Mouse (Mus musculus) CD4-positive helper T cell, adult 2 months (primary cell): ENCODE results near the gene Tmem95.
"Not testable (repeated sequence)": the region's sequence is repeated elsewhere in the genome, so short reads cannot be mapped to it uniquely, and the experiment has no call there.

Experiments used
- DNase-seq: peaks from one replicate; pipeline ENCODE4 v3.0.0-alpha.2; 2012; ENCODE audit warnings: low read depth, missing footprints, low spot score

Gene Tmem95

DNA sequence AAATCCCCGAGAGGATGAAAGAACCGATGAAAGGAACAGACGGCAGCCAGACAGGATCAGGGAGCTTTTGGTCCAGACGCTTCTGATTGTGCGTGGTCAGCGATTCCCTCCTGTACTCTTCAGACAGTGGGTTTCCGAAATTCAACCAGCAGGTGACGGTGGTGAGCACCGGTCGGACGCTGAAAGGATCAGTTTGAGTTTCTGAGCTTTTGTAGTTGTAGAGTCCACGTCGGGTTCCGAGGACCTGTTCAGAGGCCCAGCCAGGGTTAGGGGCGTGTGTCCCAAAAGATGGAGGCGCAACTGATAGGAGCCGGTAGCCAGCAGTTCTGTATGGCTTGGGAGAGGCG, 2.7 kb upstream of the Tmem95 start:
- peak; percentile 79 for DNase-seq

GRCm38 (mm10) chr11:69879711-69880110, 1.9 kb upstream of the Tmem95 start:
- no peak for DNase-seq

DNA sequence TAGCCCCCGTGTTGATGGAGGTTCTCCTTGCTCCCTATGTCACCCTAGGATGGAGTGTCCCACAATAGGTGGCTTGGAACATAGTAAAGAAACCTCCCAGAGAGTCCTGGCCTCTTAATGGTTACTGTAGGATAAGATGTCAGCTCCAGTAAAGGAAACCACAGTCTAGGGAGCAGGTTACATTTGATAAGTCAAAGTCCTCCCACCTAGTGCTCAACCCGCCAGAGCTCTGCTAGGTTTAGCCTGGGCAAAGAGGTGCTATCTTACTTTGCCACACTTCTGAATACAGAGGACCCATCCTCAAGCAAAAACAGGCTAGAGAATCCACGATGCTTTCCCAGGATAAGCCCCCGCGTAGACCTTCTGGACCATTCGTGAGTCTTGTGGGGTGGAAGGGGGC, 1.1 kb upstream of the Tmem95 start:
- DNase-seq = no peak

DNA sequence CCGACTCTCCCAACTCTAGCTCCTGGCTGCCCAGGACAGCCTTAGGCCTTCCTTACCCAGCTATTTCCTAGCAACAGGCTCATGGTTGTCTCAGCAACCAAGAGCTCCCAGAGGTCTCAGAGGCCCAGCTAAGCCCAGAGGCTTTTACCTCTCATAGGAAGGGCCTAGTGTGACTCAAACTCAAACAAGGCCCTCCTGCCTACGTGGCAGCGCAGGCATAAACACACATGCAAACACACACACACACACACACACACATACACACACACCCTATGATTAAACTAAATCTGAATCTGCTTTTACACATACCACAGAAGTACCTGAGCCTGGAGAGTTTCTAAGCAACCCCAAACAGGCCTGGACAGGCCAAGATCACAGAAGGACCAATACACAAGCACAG, 581 bp upstream of the Tmem95 start:
- no peak for DNase-seq

- peak; percentile 88 for DNase-seq
Observed at GRCm38 (mm10) chr11:69876867-69877266, 951 bp downstream of the Tmem95 start.

DNA sequence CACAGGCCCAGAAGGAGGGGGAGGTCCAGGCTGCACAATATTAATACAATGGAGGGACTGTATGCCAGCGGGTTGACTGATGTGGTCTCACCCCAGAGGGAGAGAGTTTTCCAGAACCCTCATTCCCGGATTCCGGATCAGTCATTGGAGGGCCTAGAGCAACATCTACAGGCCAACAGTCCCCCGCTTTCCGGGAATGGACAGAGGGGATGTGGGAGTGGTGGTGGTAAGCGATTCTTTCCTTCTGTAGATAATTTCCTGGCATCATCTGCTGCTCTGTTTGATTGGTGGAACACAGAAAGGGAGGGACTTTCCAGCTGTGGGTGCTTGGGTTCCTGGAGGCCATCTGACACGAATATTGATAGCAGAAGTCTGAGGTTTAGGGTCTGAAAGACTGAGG, 1.6 kb downstream of the Tmem95 start:
- peak; percentile 65 for DNase-seq

DNA sequence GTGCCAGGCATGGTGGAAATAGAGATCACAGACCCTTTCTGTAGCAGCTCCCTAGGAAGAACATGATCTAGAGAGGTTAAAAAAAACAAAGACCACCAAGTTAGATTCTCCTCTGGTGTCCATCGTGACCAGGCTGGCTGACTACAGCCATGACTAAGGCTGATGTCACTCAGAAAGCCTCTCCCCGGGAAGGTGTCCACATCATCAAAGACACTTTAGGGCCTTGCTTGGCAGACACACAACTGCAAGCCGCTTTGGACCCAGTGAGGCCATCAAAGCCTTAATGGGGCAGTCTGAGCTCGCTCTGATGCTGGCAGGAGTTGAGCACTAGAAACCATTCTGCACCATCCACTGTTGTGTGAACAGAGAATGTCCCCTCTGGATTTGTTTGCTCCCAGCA, 5.4 kb downstream of the Tmem95 start:
- DNase-seq = no peak

DNA sequence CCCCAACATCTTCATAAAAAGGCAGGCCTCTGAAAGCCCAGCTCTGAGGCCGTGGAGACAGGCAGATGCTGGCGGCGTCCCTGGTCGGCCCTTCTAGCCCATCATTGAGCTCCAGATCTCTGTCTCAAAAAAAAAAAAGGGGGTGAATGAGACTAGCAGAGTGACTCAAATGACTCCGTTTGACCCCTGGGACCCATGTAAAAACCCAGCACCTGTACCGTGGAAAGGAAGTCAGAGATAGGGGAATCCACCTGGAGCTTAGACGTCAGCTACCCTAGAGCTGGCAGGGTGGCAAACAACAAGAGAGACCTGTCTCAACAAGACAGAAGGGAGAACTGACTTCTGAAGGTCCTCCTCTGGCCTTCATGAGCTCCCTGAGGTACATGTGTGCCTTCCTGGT, 6.0 kb downstream of the Tmem95 start:
- no peak for DNase-seq

- no peak for DNase-seq
Observed at GRCm38 (mm10) chr11:69870289-69871069, 7.3 kb downstream of the Tmem95 start.

DNA sequence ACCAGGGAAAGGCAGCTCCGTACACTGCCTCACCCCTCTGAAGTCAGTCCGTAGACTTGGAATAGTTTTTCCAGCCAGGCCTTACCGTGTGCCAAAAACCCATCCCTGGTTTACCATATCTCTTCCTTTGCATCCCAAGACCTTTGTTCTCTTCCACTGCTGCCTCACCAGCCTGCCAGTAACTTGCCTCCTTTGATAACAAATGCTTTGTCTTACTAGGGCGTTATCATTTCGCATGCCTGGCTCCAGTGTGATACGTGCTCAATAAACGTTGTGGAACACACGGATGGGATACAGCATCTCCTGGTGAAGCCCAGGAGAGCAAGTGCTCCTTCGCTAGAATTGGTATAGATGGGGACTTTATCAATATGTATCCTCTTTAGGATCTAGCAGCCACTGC, 10.5 kb downstream of the Tmem95 start:
- DNase-seq = no peak

- DNase-seq = no peak
Observed at GRCm38 (mm10) chr11:69865561-69865960, 12.3 kb downstream of the Tmem95 start.

- DNase-seq = no peak
Observed at GRCm38 (mm10) chr11:69864138-69864860, 13.5 kb downstream of the Tmem95 start.

GRCm38 (mm10) chr11:69863729-69864128, 14.1 kb downstream of the Tmem95 start:
- not testable (repeated sequence) for DNase-seq

GRCm38 (mm10) chr11:69858113-69858998, 19.5 kb downstream of the Tmem95 start, which contains the start of gene Tnk1:
Gene Tnk1 (minus strand): TSS chr11:69858730.
- DNase-seq = no peak

DNA sequence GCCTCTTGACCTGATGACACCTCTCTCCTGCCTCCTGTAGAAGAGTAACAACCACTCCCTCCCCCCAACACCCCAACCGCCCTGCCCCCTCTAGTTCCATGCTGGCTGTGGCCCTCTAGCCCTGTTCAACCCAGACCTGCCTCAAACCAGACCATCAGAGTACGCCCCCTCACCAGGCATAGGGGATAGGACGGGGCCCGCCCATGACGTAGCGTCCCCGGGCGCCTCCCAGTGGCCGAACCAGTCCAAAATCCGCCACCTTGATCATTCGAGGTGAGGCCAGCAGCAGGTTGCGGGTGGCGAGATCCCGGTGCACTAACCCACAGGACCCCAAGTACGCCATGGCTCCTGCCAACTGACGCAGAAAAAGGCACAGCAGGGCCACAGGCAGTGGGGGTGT, 22.5 kb downstream of the Tmem95 start:
- DNase-seq = peak; percentile 51

GRCm38 (mm10) chr11:69854680-69855079, 23.1 kb downstream of the Tmem95 start:
- DNase-seq = no peak

DNA sequence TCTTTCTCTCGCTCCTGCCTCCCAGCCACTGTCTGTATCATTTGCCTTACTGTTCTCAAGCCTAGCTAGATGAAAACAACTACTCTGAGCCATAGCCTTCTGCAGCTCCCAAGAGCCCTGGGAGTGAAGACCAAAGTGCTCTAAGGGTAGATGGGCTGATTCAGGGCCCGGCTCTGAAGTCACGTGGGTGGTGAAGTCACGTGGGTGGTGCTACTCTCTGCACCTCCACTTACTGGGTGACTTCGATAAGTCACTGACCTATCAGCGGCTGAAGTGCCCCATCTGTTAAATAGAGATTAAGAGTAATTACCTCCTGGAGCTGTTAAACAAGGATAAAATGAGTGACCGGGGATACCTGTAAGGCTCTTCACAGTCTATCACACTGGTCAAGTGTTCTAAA, 23.8 kb downstream of the Tmem95 start:
- DNase-seq = peak; percentile 26

DNA sequence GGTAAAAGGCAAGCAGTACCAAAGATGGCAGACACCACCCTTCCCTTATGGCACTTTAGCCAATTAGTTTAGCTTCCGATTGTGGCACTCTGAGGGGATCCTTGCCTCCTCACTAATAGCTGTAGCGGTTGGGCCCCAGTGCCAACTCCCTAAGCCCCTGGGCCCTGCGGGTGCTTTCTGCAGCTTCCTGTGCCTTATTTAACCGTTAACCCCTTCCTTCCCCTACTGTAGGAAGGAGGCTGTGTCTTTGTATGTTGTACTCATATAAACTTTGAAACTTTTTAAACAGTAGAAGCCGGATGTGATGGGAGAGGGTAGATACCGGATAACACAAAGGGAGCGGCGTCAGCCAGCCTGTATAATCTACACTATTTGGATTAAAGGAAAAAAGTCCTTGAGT, 27.1 kb downstream of the Tmem95 start:
- DNase-seq = no peak

- no peak for DNase-seq
Observed at GRCm38 (mm10) chr11:69849884-69850283, 27.9 kb downstream of the Tmem95 start.

DNA sequence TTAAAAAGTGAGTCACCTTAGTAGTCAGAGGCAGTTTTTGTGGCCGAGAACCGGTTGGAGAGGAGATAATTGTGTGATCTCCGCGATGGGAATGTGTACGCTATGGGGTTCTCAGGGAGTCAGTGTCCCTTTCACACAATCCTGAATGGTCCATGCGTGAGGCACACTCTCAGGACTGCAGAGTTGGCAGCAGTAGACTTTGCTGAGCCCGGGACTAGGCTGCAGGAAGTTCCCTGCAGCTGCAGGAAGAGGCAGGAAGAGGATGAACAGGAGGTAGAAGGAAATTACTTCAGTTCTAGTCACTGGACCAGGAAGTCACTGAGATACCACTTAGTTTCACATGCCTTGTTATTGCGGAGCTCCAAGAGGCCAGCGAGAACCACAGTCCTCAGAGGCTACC, 28.7 kb downstream of the Tmem95 start:
- no peak for DNase-seq

DNA sequence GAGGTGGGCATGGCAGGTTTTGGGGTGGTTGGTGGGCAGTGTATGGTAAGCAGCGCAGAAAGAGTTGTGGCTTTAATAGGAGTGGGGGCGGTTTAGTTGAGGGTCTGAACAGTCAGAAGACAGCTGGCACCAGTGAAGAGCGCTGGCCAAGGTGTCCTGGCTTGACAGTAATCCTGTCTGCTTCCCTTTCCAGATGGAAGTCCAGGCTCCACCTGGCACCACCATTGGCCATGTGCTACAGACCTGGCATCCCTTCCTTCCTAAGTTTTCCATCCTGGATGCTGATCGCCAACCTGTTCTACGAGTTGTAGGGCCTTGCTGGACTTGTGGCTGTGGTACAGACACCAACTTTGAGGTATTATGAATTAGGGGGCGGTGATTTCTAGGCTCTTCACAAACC, 29.8 kb downstream of the Tmem95 start:
- DNase-seq = no peak
